Mouse (Mus musculus) liver, postnatal 0 days (tissue): ENCODE results near the gene Zkscan5.

Experiments
- CTCF ChIP-seq: sonication (generic); IDR thresholded peaks from 2 replicates; pipeline ENCODE4 v1.5.1; 2016; ENCODE audit warnings: antibody characterized with exemption, low read depth
- EP300 ChIP-seq: IDR thresholded peaks from 2 replicates; pipeline ENCODE4 v1.6.1; 2016; ENCODE audit warnings: antibody characterized with exemption, low read depth, mild to moderate bottlenecking

- TF ChIP-seq EP300 (no peak), CTCF (no peak)
Observed at GRCm38 (mm10) chr5:145164710-145165109, 39.7 kb upstream of the Zkscan5 start.
